Mouse (Mus musculus): ENCODE measurements around the gene Bcl10.

- TF ChIP-seq CTCF (IDR thresholded peaks at IDR 0.05; ENCODE audit: insufficient read depth, low read length) (no peak), POLR2A (IDR thresholded peaks at IDR 0.05; ENCODE audit: borderline replicate concordance, extremely low read depth, low read depth, low read length) (no peak)
Observed at GRCm38 (mm10) chr3:145950815-145951130, 28.2 kb downstream of the Bcl10 start.

All from lung, adult 2 months (tissue).